ENCODE assay signal across 8 mouse cellular contexts in the genomic region with DNA sequence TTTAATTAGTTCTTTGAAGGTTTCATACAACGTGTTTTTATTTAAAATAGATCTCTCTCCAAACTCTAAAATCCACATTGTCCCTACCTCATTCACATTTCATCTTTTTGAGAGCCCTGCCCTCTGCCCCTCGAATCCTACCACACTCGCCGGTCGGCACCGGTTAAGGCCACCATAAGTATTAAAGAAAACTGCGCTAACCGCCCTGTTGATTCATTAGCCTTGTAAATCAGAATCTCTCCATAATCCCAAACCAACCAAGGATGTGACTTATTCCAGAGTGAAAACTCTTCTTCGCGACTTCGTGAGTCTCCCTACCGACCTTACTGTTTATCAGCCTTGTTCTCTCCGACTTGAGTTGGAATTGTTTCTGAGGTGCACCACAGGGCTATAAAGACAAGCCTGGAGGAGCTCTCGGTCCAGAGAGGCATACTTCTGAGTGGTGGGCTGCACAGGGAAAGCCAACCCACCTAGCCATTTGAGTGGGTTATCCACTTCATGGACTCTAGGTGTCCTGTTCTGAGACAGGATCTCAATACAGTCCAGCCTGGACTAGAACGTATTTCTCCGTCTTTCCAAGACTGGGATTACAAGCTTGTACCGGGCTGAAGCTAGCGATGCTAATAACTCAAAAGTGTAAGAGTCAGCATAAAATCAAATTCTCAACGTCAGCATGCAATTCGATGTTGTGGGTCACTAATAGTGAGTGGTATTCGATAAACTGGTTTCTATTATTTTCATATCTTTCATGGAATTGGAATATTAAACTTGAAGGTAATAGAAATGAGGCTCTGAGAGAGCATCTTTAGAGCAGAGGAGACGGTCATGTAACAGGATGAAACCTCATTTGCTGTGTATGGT. TPM values are rescaled to one million over a fixed set of nuclear protein-coding genes. Genes with fewer than 3 reads are reported as not detected.
A peak's percentile ranks its signal among the peaks of the same experiment; 100 is the strongest.
DNase-seq lines count a peak whose midpoint lies in the region; ATAC-seq lines count a peak whose summit lies in the region.

No protein-coding gene starts in this region.

- 29% methylated on average over 22 of the region's 22 CpGs for WGBS in heart, embryonic 16.5 days
- 39% methylated on average over 22 of the region's 22 CpGs for WGBS in macrophage (ENCODE audit: missing documents)

- H3K4me1 ChIP-seq in heart, embryonic 16.5 days (ENCODE audit: control insufficient read depth, insufficient read depth, low read length): peaks cover 11% of the 10 kb centered on the region

- peak; percentile 5 for DNase-seq in CD4-positive, CD25-positive, alpha-beta regulatory T cell, adult 2 months (ENCODE audit: low read depth, low spot score)
- peak; percentile 7 for DNase-seq in right cerebral cortex, postnatal 25 days
- DNase-seq in right cerebral cortex, postnatal 10 days (ENCODE audit: low spot score in 2 of 2): no peak
- DNase-seq in Muller cell, postnatal 12 days (ENCODE audit: inconsistent ontology term): no peak
- DNase-seq in gastrocnemius, postnatal 14 days: no peak

- peak overlapping the region; percentile 99 for H3K4me3 ChIP-seq in heart, embryonic 16.5 days (ENCODE audit: low read length)
- H3K4me3 ChIP-seq in macrophage (ENCODE audit: inconsistent target): peak overlapping the region; percentile 47

- intact Hi-C loops in gastrocnemius, postnatal 14 days (cut with DNase I; ENCODE audit: low total_unique reads): no loop called here

- peaks cover 42% of the 10 kb centered on the region for H3K79me2 ChIP-seq in macrophage (ENCODE audit: inconsistent target)

- H3K36me3 ChIP-seq in heart, embryonic 16.5 days (ENCODE audit: control insufficient read depth, insufficient read depth): peaks cover 19% of the 10 kb centered on the region
- H3K36me3 ChIP-seq in macrophage (ENCODE audit: inconsistent target): peaks cover 18% of the 10 kb centered on the region

- no peak for ATAC-seq in CD4-positive, CD25-positive, alpha-beta regulatory T cell, adult 4 months
- ATAC-seq in heart, embryonic 16.5 days (replicated peaks; ENCODE audit: extremely low read depth, insufficient read depth, low FRiP score): peak; percentile 15; the same call in 1 of the 2 replicates

- 0 out of 2 replicates have a peak overlapping the region, but pooled peaks have one; percentile 15 for H3K27ac ChIP-seq in heart, embryonic 16.5 days (ENCODE audit: low read length)
- H3K27ac ChIP-seq in macrophage: peak overlapping the region; percentile 46

- no peaks in the 10 kb centered on the region for H3K27me3 ChIP-seq in heart, embryonic 16.5 days (ENCODE audit: control insufficient read depth, insufficient read depth, low read length)

- H3K9me3 ChIP-seq in heart, embryonic 16.5 days (replicated peaks; ENCODE audit: control insufficient read depth, low read length): no peaks in the 10 kb centered on the region

- peak overlapping the region; percentile 99 for H3K9ac ChIP-seq in heart, embryonic 16.5 days (ENCODE audit: low read length)

- peak overlapping the region; percentile 95 for H3K4me2 ChIP-seq in heart, embryonic 16.5 days (ENCODE audit: low read depth, low read length)

RNA-seq across cellular contexts. Expression of gene Chuk, which starts 0.6 kb away (rescaled TPM):
- polyA plus RNA-seq in CD4-positive, CD25-positive, alpha-beta regulatory T cell, adult 4 months (2017; shearing (Covaris generic)): 10 to 100 TPM; 43.5 to 46.8 TPM
- 28.0 and 31.5 TPM in 2 replicates for polyA plus RNA-seq in heart, embryonic 16.5 days (2015; fragmentation: Nextera tagmentation; extraction: Ambion mirVana)
- 100 to 1,000 TPM; 183 to 380 (median 321) TPM for total RNA-seq in macrophage (2018; cell fraction: chromatin; rRNA removed)
- 10 to 100 TPM; 26.3 to 41.9 (median 35.5) TPM for total RNA-seq in macrophage (2018; cell fraction: cytosol; rRNA removed)
- total RNA-seq in macrophage (2018; cell fraction: nucleus; rRNA removed): 100 to 1,000 TPM; 112 to 221 (median 157) TPM
- polyA plus RNA-seq in macrophage (2018): 20.5 to 49.0 TPM (median 40.3 TPM) in 3 replicates
- 10 to 100 TPM; 13.6 to 16.0 TPM for total RNA-seq in gastrocnemius, postnatal 14 days (2021)

RNA-seq across cellular contexts. Expression of gene Cwf19l1, which starts 27.8 kb away (rescaled TPM):
- polyA plus RNA-seq in CD4-positive, CD25-positive, alpha-beta regulatory T cell, adult 4 months (2017; shearing (Covaris generic)): 10 to 100 TPM; 31.4 to 31.6 TPM
- 17.1 and 19.9 TPM in 2 replicates for polyA plus RNA-seq in heart, embryonic 16.5 days (2015; fragmentation: Nextera tagmentation; extraction: Ambion mirVana)
- total RNA-seq in macrophage (2018; cell fraction: chromatin; rRNA removed): 10 to 100 TPM in 24 of 26 experiments, 1 to 10 TPM in 2; 8.9 to 47.7 (median 22.7) TPM
- 10 to 100 TPM in 11 of 26 experiments, 1 to 10 TPM in 15; 3.3 to 11.9 (median 8.5) TPM for total RNA-seq in macrophage (2018; cell fraction: cytosol; rRNA removed)
- 10 to 100 TPM in 19 of 26 experiments, 1 to 10 TPM in 7; 7.3 to 24.7 (median 14.2) TPM for total RNA-seq in macrophage (2018; cell fraction: nucleus; rRNA removed)
- polyA plus RNA-seq in macrophage (2018): 12.7 to 13.8 TPM (median 12.9 TPM) in 3 replicates
- 1 to 10 TPM; 6.4 to 6.6 TPM for total RNA-seq in gastrocnemius, postnatal 14 days (2021)

RNA-seq across cellular contexts. Expression of gene Erlin1, which starts 38.3 kb away (rescaled TPM):
- 1 to 10 TPM; 3.6 to 5.2 TPM for polyA plus RNA-seq in CD4-positive, CD25-positive, alpha-beta regulatory T cell, adult 4 months (2017; shearing (Covaris generic))
- 16.1 and 16.3 TPM in 2 replicates for polyA plus RNA-seq in heart, embryonic 16.5 days (2015; fragmentation: Nextera tagmentation; extraction: Ambion mirVana)
- total RNA-seq in macrophage (2018; cell fraction: chromatin; rRNA removed): 10 to 100 TPM; 16.3 to 50.8 (median 29.0) TPM
- total RNA-seq in macrophage (2018; cell fraction: cytosol; rRNA removed): 10 to 100 TPM; 20.6 to 38.4 (median 31.4) TPM
- total RNA-seq in macrophage (2018; cell fraction: nucleus; rRNA removed): 10 to 100 TPM; 22.1 to 61.6 (median 38.1) TPM
- polyA plus RNA-seq in macrophage (2018): 27.9 to 30.5 TPM (median 29.9 TPM) in 3 replicates
- 1 to 10 TPM; 4.7 to 5.5 TPM for total RNA-seq in gastrocnemius, postnatal 14 days (2021)

RNA-seq across cellular contexts. Expression of gene Bloc1s2, which starts 38.4 kb away (rescaled TPM):
- polyA plus RNA-seq in CD4-positive, CD25-positive, alpha-beta regulatory T cell, adult 4 months (2017; shearing (Covaris generic)): 100 to 1,000 TPM; 117 to 129 TPM
- 50.0 and 63.3 TPM in 2 replicates for polyA plus RNA-seq in heart, embryonic 16.5 days (2015; fragmentation: Nextera tagmentation; extraction: Ambion mirVana)
- 10 to 100 TPM in 24 of 26 experiments, 1 to 10 TPM in 2; 8.3 to 97.2 (median 35.7) TPM for total RNA-seq in macrophage (2018; cell fraction: chromatin; rRNA removed)
- 10 to 100 TPM; 23.8 to 63.2 (median 45.1) TPM for total RNA-seq in macrophage (2018; cell fraction: cytosol; rRNA removed)
- 10 to 100 TPM; 13.8 to 81.6 (median 36.6) TPM for total RNA-seq in macrophage (2018; cell fraction: nucleus; rRNA removed)
- polyA plus RNA-seq in macrophage (2018): 26.5 to 60.1 TPM (median 52.8 TPM) in 3 replicates
- total RNA-seq in gastrocnemius, postnatal 14 days (2021): 10 to 100 TPM; 13.4 to 13.9 TPM

Comparison
In these comparisons a context has a peak if more than half of its experiments do, and no peak if none do; other contexts are left out.
1. DNase-seq: peak in CD4-positive, CD25-positive, alpha-beta regulatory T cell, adult 2 months (single experiment) and right cerebral cortex, postnatal 25 days (single experiment); none in right cerebral cortex, postnatal 10 days (0 of 2), Muller cell, postnatal 12 days (single experiment) and gastrocnemius, postnatal 14 days (single experiment).